Mouse (Mus musculus) MEL (cell line): ENCODE data around the gene Ddx27. TPM values are rescaled to one million over a fixed set of nuclear protein-coding genes. Genes with fewer than 3 reads are reported as not detected.

ENCODE experiments used
- DNase-seq: peaks from one replicate; pipeline ENCODE4 v3.0.0; 2011; ENCODE audit warnings: low read depth, low spot score
- H3K27ac ChIP-seq: 2 replicates; pipeline ENCODE4 v1.5.1; 2012; ENCODE audit warnings: low read depth, mild to moderate bottlenecking, control low read depth, low read length, moderate library complexity; ENCODE audit not compliant: control insufficient read depth
- H3K27me3 ChIP-seq, 2 experiments: fragments of 150-350 bp in 1 of 2; sonication (generic) in 1 of 2; 2 replicates each; pipeline ENCODE4 v1.6.1; 2012; ENCODE audit warnings: low read length in 2 of 2, mild to moderate bottlenecking in 2 of 2, improper control_type of control experiment in 1 of 2, moderate library complexity in 1 of 2; ENCODE audit not compliant: insufficient read depth in 2 of 2, control insufficient read depth in 1 of 2
- H3K36me3 ChIP-seq, 2 experiments: 2 replicates each; pipeline ENCODE4 v1.6.1; 2012 to 2014; ENCODE audit warnings: low read length in 2 of 2, improper control_type of control experiment in 1 of 2, inconsistent platforms in 1 of 2, mild to moderate bottlenecking in 1 of 2; ENCODE audit not compliant: insufficient read depth in 2 of 2, control insufficient read depth in 1 of 2
- H3K4me1 ChIP-seq, 2 experiments: fragments of 150-350 bp in 1 of 2; sonication (generic) in 1 of 2; 2 replicates each; pipeline ENCODE4 v1.6.1; 2012; ENCODE audit warnings: low read length in 2 of 2, improper control_type of control experiment in 1 of 2, mild to moderate bottlenecking in 1 of 2; ENCODE audit not compliant: insufficient read depth in 2 of 2, control insufficient read depth in 1 of 2
- H3K4me3 ChIP-seq, 2 experiments: fragments of 150-350 bp in 1 of 2; sonication (generic) in 1 of 2; 2 replicates each; pipeline ENCODE4 v1.5.1; 2012; ENCODE audit warnings: low read depth in 2 of 2, low read length in 2 of 2, mild to moderate bottlenecking in 2 of 2, moderate library complexity in 2 of 2, control low read depth in 1 of 2, improper control_type of control experiment in 1 of 2; ENCODE audit not compliant: control insufficient read depth in 1 of 2, insufficient read depth in 1 of 2
- H3K79me2 ChIP-seq: 2 replicates; pipeline ENCODE4 v1.6.1; 2012; ENCODE audit warnings: mild to moderate bottlenecking, low read length, moderate library complexity; ENCODE audit not compliant: control insufficient read depth, poor library complexity, insufficient read depth
- H3K9ac ChIP-seq: 2 replicates; pipeline ENCODE4 v1.6.1; 2012; ENCODE audit warnings: low read depth, mild to moderate bottlenecking, control low read depth, low read length, moderate library complexity; ENCODE audit not compliant: control insufficient read depth, poor library complexity, severe bottlenecking
- H3K9me3 ChIP-seq: fragments of 150-350 bp; sonication (generic); replicated peaks from 2 replicates; pipeline ENCODE4 v1.6.1; 2012; ENCODE audit warnings: mild to moderate bottlenecking, low read length, improper control_type of control experiment, moderate library complexity; ENCODE audit not compliant: insufficient read depth
- BHLHE40 ChIP-seq: IDR thresholded peaks from 2 replicates; pipeline ENCODE4 v1.6.1; 2012; ENCODE audit warnings: low read depth, mild to moderate bottlenecking, inconsistent platforms, low read length, improper control_type of control experiment, borderline replicate concordance
- E2F4 ChIP-seq: IDR thresholded peaks from 2 replicates; pipeline ENCODE4 v1.6.1; 2011; ENCODE audit warnings: low read depth, low read length, improper control_type of control experiment, borderline replicate concordance
- HCFC1 ChIP-seq: IDR thresholded peaks from 2 replicates; pipeline ENCODE4 v1.6.1; 2012; ENCODE audit warnings: low read depth, mild to moderate bottlenecking, inconsistent platforms, low read length, improper control_type of control experiment, moderate library complexity
- MXI1 ChIP-seq: IDR thresholded peaks from 2 replicates; pipeline ENCODE4 v1.6.1; 2011; ENCODE audit warnings: mild to moderate bottlenecking, low read depth, low read length, improper control_type of control experiment
- RAD21 ChIP-seq: IDR thresholded peaks from 2 replicates; pipeline ENCODE4 v1.6.1; 2011; ENCODE audit warnings: mild to moderate bottlenecking, low read depth, low read length, improper control_type of control experiment
- TBP ChIP-seq: IDR thresholded peaks from 2 replicates; pipeline ENCODE4 v1.8.0; 2011; ENCODE audit warnings: low read depth, low read length, improper control_type of control experiment
- TCF12 ChIP-seq: IDR thresholded peaks from 2 replicates; pipeline ENCODE4 v1.6.1; 2014; ENCODE audit warnings: low read depth, mild to moderate bottlenecking, inconsistent platforms, low read length, improper control_type of control experiment, moderate library complexity
- USF2 ChIP-seq, 2 experiments: IDR thresholded peaks; 2 replicates each; pipeline ENCODE4 v1.6.1; 2011 to 2012; ENCODE audit warnings: improper control_type of control experiment in 2 of 2, low read length in 2 of 2, borderline replicate concordance in 1 of 2, inconsistent platforms in 1 of 2, low read depth in 1 of 2, mild to moderate bottlenecking in 1 of 2; ENCODE audit not compliant: insufficient read depth in 1 of 2
- ZC3H11A ChIP-seq: IDR thresholded peaks from 2 replicates; pipeline ENCODE4 v1.6.1; 2012; ENCODE audit warnings: low read depth, mild to moderate bottlenecking, inconsistent platforms, low read length, improper control_type of control experiment
- ZMIZ1 ChIP-seq: IDR thresholded peaks from 2 replicates; pipeline ENCODE4 v1.6.1; 2012; ENCODE audit warnings: low read depth, mild to moderate bottlenecking, inconsistent platforms, low read length, improper control_type of control experiment, moderate library complexity
- polyA plus RNA-seq, 2 experiments: library from polyadenylated mRNA; stranded (reverse) in 1 of 2; unstranded in 1 of 2; fragments of >175 nt in 1 of 2; fragments of >200 nt in 1 of 2; gene quantifications; 2 replicates each; pipeline versions ENCODE4 v1.2.1 to v1.2.4; 2012; ENCODE audit warnings: low replicate concordance in 2 of 2, low read depth in 1 of 2; ENCODE audit not compliant: insufficient read length in 2 of 2, insufficient read depth in 1 of 2, missing spikeins in 1 of 2
- total RNA-seq: library from RNA; depleted of rRNA; stranded (reverse); fragments of 300-350 nt; gene quantifications from 2 replicates; pipeline ENCODE4 v1.2.3, GENCODE M21; 2012; rRNA removed

Ddx27 gene
- total and polyA plus RNA-seq, 3 experiments, result 61.7 to 181 (median 143) TPM

- peaks cover 0 to 4% of the 10 kb centered on the region in 2 experiments; a peak in 1 of 4 replicates for H3K27me3 ChIP-seq
- H3K4me3 ChIP-seq, result no peak overlapping the region
- no peaks in the 10 kb centered on the region for H3K9me3 ChIP-seq
- H3K79me2 ChIP-seq, result no peaks in the 10 kb centered on the region
- no peak overlapping the region for H3K9ac ChIP-seq
- no peak overlapping the region for H3K27ac ChIP-seq
- H3K4me1 ChIP-seq, result no peaks in the 10 kb centered on the region
- no peaks in the 10 kb centered on the region for H3K36me3 ChIP-seq
- no peak for DNase-seq
- no peak for TF ChIP-seq USF2 (IDR thresholded peaks at IDR 0.05; ENCODE audit: borderline replicate concordance in 1 of 2, insufficient read depth in 1 of 2, low read depth in 1 of 2, low read length in 2 of 2)
- no peak for TF ChIP-seq ZC3H11A
- TF ChIP-seq HCFC1, result no peak
- no peak for TF ChIP-seq BHLHE40
- TF ChIP-seq ZMIZ1, result no peak
- TF ChIP-seq TBP, result no peak
- no peak for TF ChIP-seq MXI1
- TF ChIP-seq E2F4, result no peak
- TF ChIP-seq RAD21, result no peak
- TF ChIP-seq TCF12, result no peak
Measured at GRCm38 (mm10) chr2:167081639-167082038, 66.6 kb downstream of the Ddx27 start.

Other genes starting within 250 kb of the Ddx27 start
- gene Trp53rkb, start 222.7 kb upstream of the Ddx27 start, total RNA-seq, result 7.6 and 8.9 TPM in 2 replicates
- gene Trp53rkb, start 222.7 kb upstream of the Ddx27 start, polyA plus RNA-seq, result 1 to 10 TPM in 1 of 2 experiments, not detected in 1; 6.8 TPM
- 18.3 and 19.1 TPM in 2 replicates for gene Arfgef2, start 209.6 kb upstream of the Ddx27 start, total RNA-seq
- gene Arfgef2, start 209.6 kb upstream of the Ddx27 start, polyA plus RNA-seq, result 10 to 100 TPM; 24.5 to 27.4 TPM
- 93.3 and 99.9 TPM in 2 replicates for gene Cse1l, start 109.2 kb upstream of the Ddx27 start, total RNA-seq
- gene Cse1l, start 109.2 kb upstream of the Ddx27 start, polyA plus RNA-seq, result 100 to 1,000 TPM in 1 of 2 experiments, 10 to 100 TPM in 1; 87.0 to 133 TPM
- 14.3 and 15.1 TPM in 2 replicates for gene Stau1, start 18.9 kb upstream of the Ddx27 start, total RNA-seq
- 10 to 100 TPM in 1 of 2 experiments, not detected in 1; 48.1 TPM for gene Stau1, start 18.9 kb upstream of the Ddx27 start, polyA plus RNA-seq
- gene Znfx1, start 47.8 kb downstream of the Ddx27 start, total RNA-seq, result 12.1 and 15.6 TPM in 2 replicates
- gene Znfx1, start 47.8 kb downstream of the Ddx27 start, polyA plus RNA-seq, result 10 to 100 TPM in 1 of 2 experiments, not detected in 1; 17.1 TPM
- gene Kcnb1, start 175.0 kb downstream of the Ddx27 start, total RNA-seq, result 0.39 and 0.69 TPM in 2 replicates
- 1 to 10 TPM in 1 of 2 experiments, not detected in 1; 3.6 TPM for gene Kcnb1, start 175.0 kb downstream of the Ddx27 start, polyA plus RNA-seq
- gene Ptgis, start 225.4 kb downstream of the Ddx27 start, total RNA-seq, result 7.3 and 7.6 TPM in 2 replicates
- gene Ptgis, start 225.4 kb downstream of the Ddx27 start, polyA plus RNA-seq, result 10 to 100 TPM in 1 of 2 experiments, not detected in 1; 12.7 TPM